Mouse (Mus musculus) thymus, adult 2 months (tissue): ENCODE data around the gene Zdhhc14.

Source experiments
- CTCF ChIP-seq: fragments of 200-500 bp; IDR thresholded peaks from 2 replicates; pipeline ENCODE4 v1.5.1; 2012; ENCODE audit warnings: mild to moderate bottlenecking, control low read depth, low read length, moderate library complexity, borderline replicate concordance; ENCODE audit not compliant: control insufficient read depth, poor library complexity, insufficient read depth; ENCODE audit errors: extremely low read depth
- POLR2A ChIP-seq: fragments of 200-500 bp; IDR thresholded peaks from 2 replicates; pipeline ENCODE4 v1.6.1; 2012; ENCODE audit warnings: mild to moderate bottlenecking, low read length, control low read depth, moderate library complexity; ENCODE audit not compliant: control insufficient read depth, poor library complexity, insufficient read depth; ENCODE audit errors: extremely low read depth

GRCm38 (mm10) chr17:5506553-5506952 is 14.2 kb downstream of the Zdhhc14 start:
- TF ChIP-seq CTCF (no peak), POLR2A (no peak)
